In the genomic region with DNA sequence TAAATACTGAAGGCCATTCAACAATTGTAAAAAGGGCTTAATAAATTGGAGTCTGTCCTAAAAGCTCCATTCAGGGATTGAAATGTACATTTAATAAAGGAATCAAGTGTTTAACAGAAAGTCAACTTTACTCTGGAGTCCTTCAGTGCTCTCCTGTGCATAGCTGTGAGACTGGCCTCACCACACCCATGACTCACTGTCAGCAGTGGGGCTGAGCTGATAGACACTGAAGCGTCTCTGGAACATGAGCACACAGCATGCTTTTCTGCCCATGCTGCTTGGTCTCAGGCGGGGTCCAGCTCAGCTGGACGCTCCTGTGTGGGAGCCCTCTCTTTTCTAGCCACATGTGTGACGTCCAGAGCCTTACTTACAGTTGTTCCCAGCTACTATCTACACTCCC, we compare ENCODE assay signal across 14 mouse cellular contexts. TPM values are rescaled to one million over a fixed set of nuclear protein-coding genes. Genes with fewer than 3 reads are reported as not detected.
"Had no signal": no experiment of that assay in that cellular context is flagged by ENCODE, and none has a peak within 500 bp of the region (broad histone marks: within the 10 kb centered on the region; RNA-seq: fewer than 3 reads in every experiment).

No protein-coding gene starts in this region.

RNA-seq across cellular contexts. Expression of gene Gm49721, which starts 36.1 kb away (rescaled TPM):
- total RNA-seq: heart, adult 8-10 months; heart, postnatal 10 days; heart, postnatal 14 days; heart, postnatal 25 days; heart, postnatal 36 days; heart, postnatal 4 days; hematopoietic stem cell, adult 5-6 weeks; layer of hippocampus, postnatal 25 days had no signal
- polyA plus RNA-seq: heart, embryonic 11.5 days; heart, embryonic 14.5 days; heart, embryonic 15.5 days; hindbrain, embryonic 11.5 days; intestine, embryonic 16.5 days; kidney, embryonic 14.5 days had no signal
